Mouse (Mus musculus): ENCODE data around the gene Gm17584.
"Not testable (repeated sequence)": the region's sequence is repeated elsewhere in the genome, so short reads cannot be mapped to it uniquely, and the experiment has no call there.

The Gm17584 gene

GRCm38 (mm10) chrX:124500263-124500662 is at the start of gene Gm17584:
TSS of gene Gm17584 (plus strand) at chrX:124500563.
- not testable (repeated sequence) for DNase-seq (ENCODE audit: low spot score)
